Mouse (Mus musculus) left cerebral cortex, adult 11 months (tissue): ENCODE measurements around the gene Vmn1r89.

Experiments used
- DNase-seq: peaks from one replicate; pipeline ENCODE4 v3.0.0; 2022; ENCODE audit warnings: low spot score

The Vmn1r89 gene

GRCm38 (mm10) chr7:13212720-13213119 lies at the start of gene Vmn1r89:
Gene Vmn1r89 (plus strand): TSS chr7:13213020.
- no peak for DNase-seq

GRCm38 (mm10) chr7:13260746-13261700 lies 48.2 kb downstream of the Vmn1r89 start:
- no peak for DNase-seq

- DNase-seq, result no peak
These were observed 51.0 kb downstream of the Vmn1r89 start for GRCm38 (mm10) chr7:13263851-13264250.

- DNase-seq, result no peak
These were observed 51.6 kb downstream of the Vmn1r89 start for GRCm38 (mm10) chr7:13264396-13264795.

GRCm38 (mm10) chr7:13268749-13269260 lies 56.0 kb downstream of the Vmn1r89 start:
- DNase-seq, result no peak

- DNase-seq, result no peak
These were observed 56.6 kb downstream of the Vmn1r89 start for GRCm38 (mm10) chr7:13269394-13269793.
